Mouse (Mus musculus): Measurements from ENCODE around the gene Tgfbr3. TPM values are rescaled to one million over a fixed set of nuclear protein-coding genes. Genes with fewer than 3 reads are reported as not detected.

Tgfbr3 gene
- total RNA-seq, 2 experiments from 2014 or later: 37.3 to 42.6 TPM

GRCm38 (mm10) chr5:107210040-107210439 lies 79.4 kb downstream of the Tgfbr3 start:
- DNase-seq: no peak

GRCm38 (mm10) chr5:107207911-107208310 lies 81.5 kb downstream of the Tgfbr3 start:
- DNase-seq: no peak

GRCm38 (mm10) chr5:107204306-107204705 lies 85.1 kb downstream of the Tgfbr3 start:
- no peak for DNase-seq

- DNase-seq: no peak
These were observed 86.4 kb downstream of the Tgfbr3 start for GRCm38 (mm10) chr5:107202801-107203559.

GRCm38 (mm10) chr5:107201509-107202182 lies 87.8 kb downstream of the Tgfbr3 start:
- DNase-seq: no peak

- no peak for DNase-seq
These were observed 88.5 kb downstream of the Tgfbr3 start for GRCm38 (mm10) chr5:107200853-107201341.

- no peak for DNase-seq
These were observed 89.2 kb downstream of the Tgfbr3 start for GRCm38 (mm10) chr5:107200221-107200635.

- DNase-seq: no peak
These were observed 93.6 kb downstream of the Tgfbr3 start for GRCm38 (mm10) chr5:107195751-107196395.

- DNase-seq: no peak
These were observed 96.3 kb downstream of the Tgfbr3 start for GRCm38 (mm10) chr5:107193160-107193559.

- no peak for DNase-seq
These were observed 97.1 kb downstream of the Tgfbr3 start for GRCm38 (mm10) chr5:107192372-107192771.

GRCm38 (mm10) chr5:107188551-107188950 lies 100.9 kb downstream of the Tgfbr3 start:
- no peak for DNase-seq

- no peak for DNase-seq
These were observed 103.2 kb downstream of the Tgfbr3 start for GRCm38 (mm10) chr5:107186206-107186605.

GRCm38 (mm10) chr5:107184158-107184883 lies 105.1 kb downstream of the Tgfbr3 start:
- DNase-seq: no peak

GRCm38 (mm10) chr5:107183537-107183936 lies 105.9 kb downstream of the Tgfbr3 start:
- no peak for DNase-seq

GRCm38 (mm10) chr5:107182721-107183120 lies 106.7 kb downstream of the Tgfbr3 start:
- no peak for DNase-seq

- DNase-seq: no peak
These were observed 107.6 kb downstream of the Tgfbr3 start for GRCm38 (mm10) chr5:107181820-107182219.

- no peak for DNase-seq
These were observed 110.2 kb downstream of the Tgfbr3 start for GRCm38 (mm10) chr5:107179194-107179593.

GRCm38 (mm10) chr5:107177791-107178190 lies 111.6 kb downstream of the Tgfbr3 start:
- no peak for DNase-seq

- DNase-seq: no peak
These were observed 112.2 kb downstream of the Tgfbr3 start for GRCm38 (mm10) chr5:107177248-107177647.

- no peak for DNase-seq
These were observed 112.6 kb downstream of the Tgfbr3 start for GRCm38 (mm10) chr5:107176796-107177195.

GRCm38 (mm10) chr5:107176196-107176595 lies 113.2 kb downstream of the Tgfbr3 start:
- DNase-seq: no peak

GRCm38 (mm10) chr5:107174188-107174587 lies 115.2 kb downstream of the Tgfbr3 start:
- DNase-seq: no peak

Measured in gastrocnemius, postnatal 10 days (tissue).